Mouse (Mus musculus): ENCODE data around the gene Tmem39a. TPM values are rescaled to one million over a fixed set of nuclear protein-coding genes. Genes with fewer than 3 reads are reported as not detected.
A peak's percentile ranks its signal among the peaks of the same experiment; 100 is the strongest.

The Tmem39a gene
- polyA plus RNA-seq, 2 experiments, result 27.8 to 29.3 TPM

DNA sequence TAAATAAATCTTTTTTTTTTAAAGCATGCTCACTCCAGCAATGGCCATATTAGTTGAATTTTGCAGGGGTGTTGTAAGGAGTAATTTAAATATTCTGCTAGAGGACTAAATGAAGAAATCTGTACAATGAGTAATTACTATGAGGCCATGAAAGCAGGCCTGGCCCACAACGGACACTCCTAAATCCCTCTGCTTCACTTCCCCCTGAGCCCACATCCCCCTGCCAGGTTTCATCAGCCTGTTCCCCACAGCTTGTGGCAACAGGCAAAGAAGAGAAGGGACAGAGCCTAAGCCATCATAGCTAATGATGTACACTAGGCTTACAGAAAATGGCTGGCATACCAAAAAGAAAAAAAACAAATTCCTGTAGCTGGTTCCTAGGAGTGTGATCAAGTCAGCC lies 10.5 kb upstream of the Tmem39a start:
- no peaks in the 10 kb centered on the region for H3K9me3 ChIP-seq (ENCODE audit: control insufficient read depth, low read length)
- H3K9ac ChIP-seq (replicated peaks), result no peak overlapping the region
- H3K27ac ChIP-seq, result no peak overlapping the region
- DNase-seq (ENCODE audit: low read depth in 3 of 3, low spot score in 3 of 3), result no peak
- H3K4me1 ChIP-seq (replicated peaks; ENCODE audit: control insufficient read depth in 2 of 2, insufficient read depth in 2 of 2, low read length in 1 of 2), result peaks cover 11 to 13% of the 10 kb centered on the region in 2 experiments
- TF ChIP-seq CTCF (IDR thresholded peaks at IDR 0.05; ENCODE audit: low read depth) (no peak), EP300 (IDR thresholded peaks at IDR 0.05; ENCODE audit: low read depth) (no peak)
- H3K4me2 ChIP-seq (ENCODE audit: low read depth), result no peak overlapping the region
- H3K36me3 ChIP-seq (replicated peaks; ENCODE audit: control insufficient read depth, insufficient read depth, low read depth), result no peaks in the 10 kb centered on the region
- no peaks in the 10 kb centered on the region; the same call in 1 of the 2 replicates for H3K27me3 ChIP-seq (ENCODE audit: control insufficient read depth, insufficient read depth, low read length)
- ATAC-seq (ENCODE audit: insufficient read depth), result no peak
- no peak overlapping the region for H3K4me3 ChIP-seq (ENCODE audit: insufficient read depth in 1 of 2, low read depth in 2 of 2, low read length in 2 of 2)
- WGBS (ENCODE audit: insufficient replicate concordance), result 69% methylated on average over 1 of the region's 1 CpGs

GRCm38 (mm10) chr16:38549479-38550396 lies 8.8 kb upstream of the Tmem39a start, which contains the start of gene Poglut1:
Gene Poglut1 (minus strand): TSS chr16:38550258.
- peaks cover 11 to 13% of the 10 kb centered on the region in 2 experiments for H3K4me1 ChIP-seq (replicated peaks; ENCODE audit: control insufficient read depth in 2 of 2, insufficient read depth in 2 of 2, low read length in 1 of 2)
- no peak for TF ChIP-seq EP300 (IDR thresholded peaks at IDR 0.05; ENCODE audit: low read depth)
- no peak for TF ChIP-seq CTCF (IDR thresholded peaks at IDR 0.05; ENCODE audit: low read depth)
- peak; percentile 75 for ATAC-seq (ENCODE audit: insufficient read depth)
- DNase-seq (ENCODE audit: low read depth in 3 of 3, low spot score in 3 of 3), result peak; percentile 28 to 30 (median 28)
- peak within 1 kb of the TSS; percentile 78 to 80 for H3K4me3 ChIP-seq (ENCODE audit: insufficient read depth in 1 of 2, low read depth in 2 of 2, low read length in 2 of 2)
- H3K27ac ChIP-seq, result no peak within 1 kb of the TSS
- WGBS (ENCODE audit: insufficient replicate concordance), result 3% methylated on average over 54 of the region's 54 CpGs
- H3K27me3 ChIP-seq (ENCODE audit: control insufficient read depth, insufficient read depth, low read length), result no peaks in the 10 kb centered on the region; the same call in 1 of the 2 replicates
- H3K36me3 ChIP-seq (replicated peaks; ENCODE audit: control insufficient read depth, insufficient read depth, low read depth), result no peaks in the 10 kb centered on the region
- no peaks in the 10 kb centered on the region for H3K9me3 ChIP-seq (ENCODE audit: control insufficient read depth, low read length)
- H3K9ac ChIP-seq (replicated peaks), result peak within 1 kb of the TSS; percentile 49
- peak within 1 kb of the TSS; percentile 69 for H3K4me2 ChIP-seq (ENCODE audit: low read depth)

- no peak for ATAC-seq (ENCODE audit: insufficient read depth)
- H3K4me2 ChIP-seq (ENCODE audit: low read depth), result no peak overlapping the region
- no peaks in the 10 kb centered on the region for H3K9me3 ChIP-seq (ENCODE audit: control insufficient read depth, low read length)
- WGBS (ENCODE audit: insufficient replicate concordance), result 65% methylated on average over 3 of the region's 3 CpGs
- H3K27ac ChIP-seq, result no peak overlapping the region
- no peaks in the 10 kb centered on the region for H3K4me1 ChIP-seq (replicated peaks; ENCODE audit: control insufficient read depth in 2 of 2, insufficient read depth in 2 of 2, low read length in 1 of 2)
- H3K9ac ChIP-seq (replicated peaks), result no peak overlapping the region
- H3K4me3 ChIP-seq (ENCODE audit: insufficient read depth in 1 of 2, low read depth in 2 of 2, low read length in 2 of 2), result no peak overlapping the region
- DNase-seq (ENCODE audit: low read depth in 3 of 3, low spot score in 3 of 3), result no peak
- H3K27me3 ChIP-seq (ENCODE audit: control insufficient read depth, insufficient read depth, low read length), result no peaks in the 10 kb centered on the region; the same call in none of the 2 replicates
- no peaks in the 10 kb centered on the region for H3K36me3 ChIP-seq (replicated peaks; ENCODE audit: control insufficient read depth, insufficient read depth, low read depth)
- TF ChIP-seq EP300 (IDR thresholded peaks at IDR 0.05; ENCODE audit: low read depth), result no peak
- TF ChIP-seq CTCF (IDR thresholded peaks at IDR 0.05; ENCODE audit: low read depth), result no peak
Measured at GRCm38 (mm10) chr16:38555988-38556387, 2.5 kb upstream of the Tmem39a start.

GRCm38 (mm10) chr16:38562131-38562967 lies 3.9 kb downstream of the Tmem39a start:
- Histone ChIP-seq H3K27me3 (ENCODE audit: control insufficient read depth, insufficient read depth, low read length) (no peaks in the 10 kb centered on the region; the same call in none of the 2 replicates), H3K36me3 (replicated peaks; ENCODE audit: control insufficient read depth, insufficient read depth, low read depth) (no peaks in the 10 kb centered on the region; the same call in none of the 2 replicates), H3K27ac (peak overlapping the region; percentile 53), H3K4me1 (replicated peaks; ENCODE audit: control insufficient read depth in 2 of 2, insufficient read depth in 2 of 2, low read length in 1 of 2) (peaks cover 0 to 8% of the 10 kb centered on the region in 2 experiments; a peak in 2 of 4 replicates), H3K9me3 (ENCODE audit: control insufficient read depth, low read length) (no peaks in the 10 kb centered on the region), H3K4me2 (ENCODE audit: low read depth) (peak overlapping the region; percentile 95), H3K9ac (replicated peaks) (peak overlapping the region; percentile 66), H3K4me3 (ENCODE audit: insufficient read depth in 1 of 2, low read depth in 2 of 2, low read length in 2 of 2) (peak overlapping the region; percentile 69 to 72)
- peak; percentile 98 for ATAC-seq (ENCODE audit: insufficient read depth)
- WGBS (ENCODE audit: insufficient replicate concordance), result 6% methylated on average over 37 of the region's 37 CpGs
- DNase-seq (ENCODE audit: low read depth in 3 of 3, low spot score in 3 of 3), result peak; percentile 86 to 88 (median 86)
- no peak for TF ChIP-seq EP300 (IDR thresholded peaks at IDR 0.05; ENCODE audit: low read depth)
- no peak for TF ChIP-seq CTCF (IDR thresholded peaks at IDR 0.05; ENCODE audit: low read depth)
